Mouse (Mus musculus): Measurements from ENCODE around the gene Tk2.
"Not testable (repeated sequence)": the region's sequence is repeated elsewhere in the genome, so short reads cannot be mapped to it uniquely, and the experiment has no call there.

Tk2 gene

GRCm38 (mm10) chr8:104248276-104248675 is at the start of gene Tk2:
TSS of gene Tk2 (minus strand) at chr8:104248558.
- DNase-seq (ENCODE audit: low read depth), result peak; percentile 20

DNA sequence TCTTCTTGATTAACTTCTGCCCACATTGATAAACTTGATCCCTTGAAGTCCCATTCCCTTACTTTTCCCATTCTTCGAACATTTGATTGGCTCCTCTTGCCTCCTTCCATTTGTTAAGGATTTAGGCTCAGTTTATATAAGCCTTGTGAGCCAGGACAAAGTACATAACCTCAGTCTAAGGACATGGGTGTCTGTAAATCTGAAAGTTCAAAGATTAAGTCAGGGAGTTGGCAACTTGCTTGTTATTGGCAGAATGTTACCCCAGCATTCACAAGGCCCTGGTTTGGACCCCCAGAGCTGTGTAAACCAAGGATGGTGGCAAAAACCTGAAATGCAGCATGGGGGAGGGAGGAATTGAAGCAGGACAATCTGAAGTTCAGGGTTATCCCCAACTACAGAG is 46.0 kb upstream of the Tk2 start:
- DNase-seq (ENCODE audit: low read depth), result no peak

GRCm38 (mm10) chr8:104293081-104293480 is 44.7 kb upstream of the Tk2 start, which contains the start of gene Cmtm2a:
TSS of gene Cmtm2a (minus strand) at chr8:104293181.
- not testable (repeated sequence) for DNase-seq (ENCODE audit: low read depth)

GRCm38 (mm10) chr8:104268937-104269440 is 20.6 kb upstream of the Tk2 start:
- DNase-seq (ENCODE audit: low read depth), result no peak

GRCm38 (mm10) chr8:104268368-104268767 is 20.0 kb upstream of the Tk2 start:
- no peak for DNase-seq (ENCODE audit: low read depth)

- not testable (repeated sequence) for DNase-seq (ENCODE audit: low read depth)
Observed at GRCm38 (mm10) chr8:104264271-104264935, 16.0 kb upstream of the Tk2 start.

DNA sequence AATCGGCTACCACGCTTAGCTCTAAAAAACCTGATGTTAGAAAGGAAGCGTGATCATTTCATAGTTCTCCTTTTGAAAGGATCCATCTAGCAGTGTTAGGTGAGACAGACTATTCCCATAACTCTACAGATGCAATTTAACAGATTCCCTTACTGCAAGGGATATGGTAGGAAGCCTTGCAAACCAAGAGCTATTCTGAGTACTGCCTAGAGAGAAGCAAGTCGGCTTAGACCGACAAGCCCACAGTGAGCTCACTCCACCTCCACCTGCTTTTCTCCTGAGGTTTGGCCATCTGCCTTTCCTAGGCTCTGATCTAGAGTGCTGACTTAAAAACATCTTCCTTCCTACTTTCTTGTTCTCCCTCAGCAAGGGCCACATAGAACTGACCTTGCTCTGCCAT is 13.4 kb upstream of the Tk2 start:
- not testable (repeated sequence) for DNase-seq (ENCODE audit: low read depth)

DNA sequence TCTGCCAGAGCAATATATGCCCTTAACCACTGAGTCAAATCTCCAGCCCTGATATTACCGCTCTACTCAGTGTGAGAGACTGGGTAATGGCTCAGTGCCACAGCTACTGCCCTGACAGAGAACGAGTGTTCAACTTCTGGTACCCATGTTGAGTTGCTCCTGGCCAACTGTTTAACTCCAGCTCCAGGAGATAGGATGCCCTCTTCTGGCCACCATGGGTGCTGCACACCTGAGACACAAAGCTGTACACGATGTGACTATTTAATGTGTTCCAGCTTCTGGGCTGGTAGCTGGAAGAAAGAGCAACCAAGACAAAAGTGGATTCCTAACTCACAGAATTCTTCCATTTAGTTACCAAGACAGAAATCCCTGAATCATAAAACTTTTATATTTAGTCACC is 4.7 kb upstream of the Tk2 start:
- DNase-seq (ENCODE audit: low read depth), result no peak

- DNase-seq (ENCODE audit: low read depth), result no peak
Observed at GRCm38 (mm10) chr8:104251461-104251860, 3.1 kb upstream of the Tk2 start.

DNA sequence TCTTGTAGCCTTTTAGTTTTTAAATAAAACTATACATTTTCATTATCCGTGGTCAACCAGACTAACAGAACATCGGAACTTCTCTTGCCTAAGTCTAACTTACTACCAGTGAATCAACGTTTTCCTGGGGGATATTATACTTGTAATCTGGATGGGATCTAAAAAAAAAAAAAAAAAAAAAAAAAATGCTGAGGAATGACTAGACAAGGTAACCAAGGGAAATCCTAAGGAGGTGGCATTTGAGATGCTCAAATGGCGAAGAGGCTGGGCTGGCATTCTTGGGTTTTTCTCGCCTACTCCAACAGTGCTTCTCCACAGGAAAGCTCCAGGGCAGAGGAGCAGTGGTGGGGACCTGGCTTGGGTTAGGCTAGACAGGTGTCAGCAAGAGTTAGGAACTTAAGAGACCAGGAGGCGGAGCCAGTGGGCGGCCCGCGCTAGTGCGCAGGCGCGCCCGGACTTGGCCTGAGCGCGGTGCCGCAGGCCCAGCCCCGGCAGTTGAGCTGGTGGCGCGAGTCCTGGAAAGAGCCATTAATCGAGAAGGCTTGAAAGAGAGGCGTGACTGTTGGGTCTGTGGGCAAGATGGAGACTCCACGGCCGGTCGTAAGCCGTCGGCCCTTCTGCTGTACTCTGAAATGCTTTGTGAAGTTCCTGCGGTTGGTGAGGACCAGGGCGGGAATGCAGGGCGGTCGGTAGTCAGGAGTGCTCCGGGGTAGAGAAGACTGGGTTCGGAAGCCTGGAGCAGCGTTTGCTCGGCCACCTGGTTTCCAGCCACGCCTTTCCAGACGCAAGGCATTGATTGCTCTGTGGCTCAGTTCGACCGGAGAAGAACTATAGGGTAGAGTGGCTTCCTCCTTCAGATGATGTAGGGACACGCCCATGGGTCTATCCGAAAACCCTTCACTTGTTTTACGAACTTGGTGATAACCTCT is 2.3 kb upstream of the Tk2 start, which contains the start of gene Cklf:
Gene Cklf, plus strand, starts transcription at position 423 of the 929 bp plus-strand sequence.
- DNase-seq (ENCODE audit: low read depth), result peak; percentile 84

- DNase-seq (ENCODE audit: low read depth), result no peak
Observed at GRCm38 (mm10) chr8:104249442-104249996, 1.2 kb upstream of the Tk2 start.

- no peak for DNase-seq (ENCODE audit: low read depth)
Observed at GRCm38 (mm10) chr8:104247908-104248275, 466 bp downstream of the Tk2 start.

GRCm38 (mm10) chr8:104247054-104247907 is 1.1 kb downstream of the Tk2 start:
- no peak for DNase-seq (ENCODE audit: low read depth)

- no peak for DNase-seq (ENCODE audit: low read depth)
Observed at GRCm38 (mm10) chr8:104246621-104247020, 1.7 kb downstream of the Tk2 start.

DNA sequence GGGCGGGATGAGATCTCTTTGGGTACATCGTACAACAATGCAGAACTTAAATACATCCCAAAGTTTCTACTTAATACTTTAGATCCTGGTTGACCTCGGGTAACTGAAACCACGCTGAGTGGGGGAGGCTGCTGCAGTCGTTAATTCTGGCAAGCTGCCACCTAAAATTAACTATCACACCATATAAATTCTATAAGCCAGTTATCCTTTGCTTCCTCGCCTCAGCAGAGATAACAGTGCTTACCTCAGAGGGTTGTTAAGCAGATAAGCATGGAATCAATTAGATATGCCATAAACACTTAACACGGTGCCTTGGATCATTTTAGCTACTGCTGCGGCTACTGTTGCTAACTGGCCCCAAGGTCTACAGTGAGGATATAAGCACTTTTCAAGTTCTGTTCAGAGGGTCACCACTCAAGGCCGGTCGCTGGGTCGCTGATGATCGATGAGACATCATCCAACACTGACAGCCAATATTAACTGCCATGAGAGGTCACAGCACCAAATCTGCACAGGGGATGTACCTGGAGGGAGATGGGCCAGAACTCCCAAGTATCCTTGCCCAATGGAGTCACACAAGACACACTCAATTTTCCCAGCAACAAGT is 6.2 kb downstream of the Tk2 start:
- DNase-seq (ENCODE audit: low read depth), result no peak

- DNase-seq (ENCODE audit: low read depth), result no peak
Observed at GRCm38 (mm10) chr8:104239418-104239861, 8.9 kb downstream of the Tk2 start.

- DNase-seq (ENCODE audit: low read depth), result no peak
Observed at GRCm38 (mm10) chr8:104234573-104234972, 13.8 kb downstream of the Tk2 start.

DNA sequence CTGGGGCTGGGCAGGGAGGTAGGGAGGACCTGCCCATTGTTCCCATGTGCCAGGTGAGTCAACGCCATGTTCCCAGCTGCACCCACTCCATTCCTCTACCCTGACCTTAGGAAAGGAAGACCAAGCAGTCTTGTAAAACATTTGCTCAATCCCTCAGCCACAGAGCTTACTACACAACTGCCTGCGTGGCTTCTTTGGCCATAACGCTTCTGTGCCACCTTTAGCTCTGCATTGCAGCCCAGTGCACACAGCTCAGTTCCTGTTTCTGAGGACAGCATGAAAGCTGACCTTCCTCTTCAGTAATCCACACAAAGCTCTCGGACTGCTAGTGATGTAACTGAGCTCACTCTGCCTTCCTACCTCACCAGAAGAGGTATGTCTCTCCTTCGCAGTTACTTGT is 15.4 kb downstream of the Tk2 start:
- DNase-seq (ENCODE audit: low read depth), result no peak

DNA sequence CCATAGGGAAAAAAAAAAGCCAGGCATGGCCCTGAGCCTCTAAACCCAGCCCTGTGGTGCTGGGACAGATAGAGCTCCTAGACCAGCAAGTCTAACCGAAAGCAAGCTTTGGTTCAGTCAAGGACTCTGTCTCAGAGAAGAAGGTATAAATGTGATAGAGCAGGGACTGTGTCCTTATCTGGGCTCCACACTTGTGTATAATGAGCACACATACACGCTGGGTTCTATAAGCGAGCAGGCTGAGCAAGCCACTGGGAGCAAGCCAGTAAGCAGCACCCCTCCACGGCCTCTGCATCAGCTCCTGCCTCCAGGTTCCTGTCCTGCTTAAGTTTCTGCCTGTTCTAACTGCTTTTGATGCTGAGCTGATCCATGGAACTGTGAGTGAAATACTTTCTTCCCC is 16.3 kb downstream of the Tk2 start:
- no peak for DNase-seq (ENCODE audit: low read depth)

GRCm38 (mm10) chr8:104230377-104230776 is 18.0 kb downstream of the Tk2 start:
- DNase-seq (ENCODE audit: low read depth), result no peak

DNA sequence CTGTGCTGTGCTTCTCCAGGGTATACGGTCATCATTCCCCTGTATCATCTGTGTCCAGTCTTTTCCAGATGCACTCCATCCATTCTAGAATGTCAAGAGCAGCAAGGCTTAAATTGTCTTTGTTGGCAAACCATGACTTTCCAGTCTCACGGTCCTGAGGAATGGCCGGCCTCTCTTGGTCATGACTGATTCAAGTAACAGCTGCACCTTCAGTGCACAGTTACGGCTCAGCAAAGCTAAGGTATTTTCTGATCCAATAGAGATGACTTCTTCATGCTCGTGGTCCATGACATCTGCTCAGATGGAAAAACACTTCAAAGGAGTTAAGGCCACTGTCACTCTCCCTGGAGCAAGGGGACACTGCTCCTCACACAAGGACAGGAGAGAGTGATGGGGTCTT is 21.3 kb downstream of the Tk2 start:
- no peak for DNase-seq (ENCODE audit: low read depth)

All from fibroblast of lung, adult 2 months (primary cell).